Mouse (Mus musculus) hindbrain, embryonic 11.5 days (tissue): ENCODE measurements around the gene Tdrkh. TPM values are rescaled to one million over a fixed set of nuclear protein-coding genes. Genes with fewer than 3 reads are reported as not detected.

ENCODE experiments used
- ATAC-seq: fragments of 200-750 bp; cut with Nextera tagmentation; 2 replicates; pipeline ENCODE4 v1.8.0; 2017; ENCODE audit warnings: mild to moderate bottlenecking, moderate TSS enrichment, moderate library complexity; ENCODE audit not compliant: low FRiP score
- DNase-seq: peaks from one replicate; pipeline ENCODE4 v3.0.0-alpha.2; 2015; ENCODE audit warnings: low spot score
- H3K27ac ChIP-seq: fragments of 300-500 bp; sonication (generic); 2 replicates; pipeline ENCODE4 v1.5.1; 2014; ENCODE audit warnings: mild to moderate bottlenecking, low read depth, low read length
- H3K27me3 ChIP-seq: fragments of 300-500 bp; sonication (generic); 2 replicates; pipeline ENCODE4 v1.6.1; 2014; ENCODE audit warnings: mild to moderate bottlenecking, low read length, moderate library complexity, mixed read lengths; ENCODE audit not compliant: control insufficient read depth, insufficient read depth
- H3K36me3 ChIP-seq: fragments of 300-500 bp; sonication (generic); 2 replicates; pipeline ENCODE4 v1.6.1; 2014; ENCODE audit warnings: mild to moderate bottlenecking, low read length, moderate library complexity, mixed read lengths; ENCODE audit not compliant: control insufficient read depth, insufficient read depth
- H3K4me1 ChIP-seq: fragments of 300-500 bp; sonication (generic); replicated peaks from 2 replicates; pipeline ENCODE4 v1.6.1; 2014; ENCODE audit warnings: low read length, mixed read lengths; ENCODE audit not compliant: control insufficient read depth, insufficient read depth
- H3K4me2 ChIP-seq: fragments of 300-500 bp; sonication (generic); replicated peaks from 2 replicates; pipeline ENCODE4 v1.6.1; 2014; ENCODE audit warnings: mild to moderate bottlenecking, low read depth, low read length
- H3K4me3 ChIP-seq: fragments of 300-500 bp; sonication (generic); 2 replicates; pipeline ENCODE4 v1.5.1; 2014; ENCODE audit warnings: low read depth, low read length
- H3K9ac ChIP-seq: fragments of 300-500 bp; sonication (generic); 2 replicates; pipeline ENCODE4 v1.6.1; 2014; ENCODE audit warnings: low read depth, low read length
- H3K9me3 ChIP-seq: fragments of 300-500 bp; sonication (generic); 2 replicates; pipeline ENCODE4 v1.6.1; 2016; ENCODE audit warnings: low read length; ENCODE audit not compliant: control insufficient read depth
- WGBS: fragments of 180-500 bp; shearing (Covaris S2); extraction: QIAGEN DNeasy Blood & Tissue Kit; methylation state at CpG from one replicate; pipeline ENCODE4 v1.1.7; 2014; 5-methylcytosine and 5-hydroxymethylcytosine counted together
- polyA plus RNA-seq: library from polyadenylated mRNA; unstranded; fragments of >200 nt; fragmentation: Nextera tagmentation; extraction: Ambion mirVana; gene quantifications from 2 replicates; pipeline ENCODE4 v1.2.1, GENCODE M21; 2014

The Tdrkh gene
- polyA plus RNA-seq, 1 experiment from 2014 or later: 58.7 TPM

DNA sequence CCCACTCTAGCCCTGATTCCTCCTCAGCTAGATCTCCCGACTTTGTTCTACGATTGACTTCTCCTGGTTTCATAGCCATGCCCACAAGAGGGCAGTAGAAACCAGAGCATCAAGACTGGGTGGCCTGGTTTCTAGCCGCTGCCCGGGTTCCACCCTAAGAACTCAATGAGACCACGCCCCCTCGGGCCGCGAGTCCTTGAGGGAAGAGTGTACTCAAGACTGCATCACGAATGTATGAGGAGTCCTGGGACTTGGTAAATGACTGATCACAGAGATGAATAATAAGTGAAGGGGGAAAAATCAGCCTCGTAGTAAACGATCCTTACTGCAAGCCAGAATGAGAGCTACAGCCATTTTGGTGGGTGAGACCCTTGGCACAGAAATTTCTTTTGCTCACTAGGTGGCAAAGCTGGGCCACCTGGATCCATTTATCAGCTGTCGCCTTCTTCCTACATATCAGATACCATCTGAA, 43.5 kb downstream of the Tdrkh start:
- WGBS: 2% methylated on average over 12 of the region's 12 CpGs
- Histone ChIP-seq H3K27ac (no peak overlapping the region), H3K9me3 (no peaks in the 10 kb centered on the region; the same call in 1 of the 2 replicates), H3K27me3 (no peaks in the 10 kb centered on the region), H3K4me3 (0 out of 2 replicates have a peak overlapping the region, but pooled peaks have one; percentile 18), H3K9ac (no peak overlapping the region), H3K4me2 (peak overlapping the region; percentile 35), H3K4me1 (no peaks in the 10 kb centered on the region), H3K36me3 (no peaks in the 10 kb centered on the region)
- DNase-seq (peak; percentile 98), ATAC-seq (peak; percentile 87)

DNA sequence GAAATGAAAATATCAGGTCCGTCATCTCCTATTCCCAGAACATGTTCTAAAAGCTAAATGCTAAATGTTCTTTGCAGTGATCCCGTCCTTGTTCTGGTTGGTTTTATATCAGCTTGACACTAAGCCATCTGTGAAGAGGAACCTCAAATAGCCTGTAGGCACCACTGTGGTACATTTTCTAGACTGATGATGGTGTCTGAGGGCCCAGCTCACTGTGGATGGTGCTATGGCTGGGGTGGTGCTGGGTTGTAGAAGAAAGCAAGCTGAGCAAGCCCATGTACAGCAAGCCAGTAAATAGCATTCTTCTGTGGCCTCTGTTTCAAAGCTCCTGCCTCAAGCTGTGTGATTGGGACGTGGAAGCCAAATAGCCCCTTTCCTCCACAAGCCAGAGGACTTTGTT, 44.0 kb downstream of the Tdrkh start:
- H3K4me1 ChIP-seq: no peaks in the 10 kb centered on the region
- H3K27ac ChIP-seq: no peak overlapping the region
- no peak overlapping the region for H3K4me2 ChIP-seq
- H3K9ac ChIP-seq: no peak overlapping the region
- ATAC-seq (no peak), DNase-seq (no peak)
- H3K4me3 ChIP-seq: no peak overlapping the region
- WGBS: 87% methylated on average over 3 of the region's 3 CpGs
- no peaks in the 10 kb centered on the region for H3K36me3 ChIP-seq
- no peaks in the 10 kb centered on the region for H3K27me3 ChIP-seq
- H3K9me3 ChIP-seq: no peaks in the 10 kb centered on the region; the same call in 1 of the 2 replicates

DNA sequence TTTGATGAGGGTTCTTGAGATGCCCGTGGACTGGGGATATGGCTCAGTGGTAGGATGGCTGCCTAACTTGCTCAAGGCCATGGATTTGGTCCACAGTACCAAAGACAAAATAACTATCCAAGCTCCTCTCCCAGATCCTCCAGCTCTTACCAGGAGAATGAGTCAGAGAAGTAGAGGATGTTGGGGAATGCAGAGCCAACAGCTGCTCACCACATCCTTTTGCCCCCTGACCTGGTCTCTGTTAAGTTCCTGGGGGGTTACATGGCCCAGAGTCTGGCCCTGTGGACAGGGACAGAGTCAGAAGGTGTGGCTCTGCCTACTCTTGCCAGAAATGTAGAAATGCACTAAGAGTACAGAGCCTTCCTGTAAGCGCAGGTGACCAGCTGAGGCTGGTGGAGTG, 46.8 kb downstream of the Tdrkh start:
- ATAC-seq (no peak), DNase-seq (no peak)
- Histone ChIP-seq H3K4me2 (no peak overlapping the region), H3K9ac (no peak overlapping the region), H3K36me3 (no peaks in the 10 kb centered on the region), H3K4me1 (peaks cover 3% of the 10 kb centered on the region; the same call in 1 of the 2 replicates), H3K4me3 (no peak overlapping the region), H3K9me3 (no peaks in the 10 kb centered on the region; the same call in 1 of the 2 replicates), H3K27me3 (no peaks in the 10 kb centered on the region), H3K27ac (no peak overlapping the region)
- 96% methylated on average over 2 of the region's 2 CpGs for WGBS

DNA sequence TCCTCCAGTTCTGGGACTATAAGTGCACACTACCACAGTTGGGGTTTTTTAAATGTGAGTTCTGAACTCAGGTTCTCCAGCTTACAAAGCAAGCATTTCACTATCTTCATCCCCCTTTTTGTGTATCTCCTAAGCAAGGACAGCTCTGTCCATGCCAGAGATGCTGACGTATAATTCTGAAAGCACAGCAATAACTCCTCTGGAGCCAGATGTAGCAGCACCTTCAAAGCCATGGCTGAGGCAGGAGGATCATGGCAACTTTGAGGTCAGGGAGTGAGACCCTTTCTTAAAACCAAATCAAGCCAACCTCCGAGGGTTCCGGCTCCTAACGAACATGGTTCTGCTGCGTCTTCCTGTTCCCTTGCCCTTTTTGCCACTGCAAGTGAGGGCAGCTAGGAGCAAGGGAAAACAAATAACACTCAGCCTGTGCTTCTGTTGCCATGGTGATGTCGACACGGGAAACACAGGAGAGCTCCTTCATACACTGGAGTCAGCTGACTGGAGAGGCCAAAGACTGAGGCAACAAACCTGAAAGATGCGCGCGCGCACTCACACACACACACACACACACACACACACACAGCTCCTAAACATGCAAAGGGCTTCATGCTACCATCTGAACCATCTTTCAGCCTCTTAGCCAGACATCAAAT, 51.0 kb downstream of the Tdrkh start:
- Histone ChIP-seq H3K27ac (no peak overlapping the region), H3K9me3 (no peaks in the 10 kb centered on the region), H3K4me3 (no peak overlapping the region), H3K4me2 (no peak overlapping the region), H3K9ac (no peak overlapping the region), H3K36me3 (no peaks in the 10 kb centered on the region), H3K4me1 (peaks cover 3% of the 10 kb centered on the region; the same call in 1 of the 2 replicates), H3K27me3 (no peaks in the 10 kb centered on the region)
- ATAC-seq (peak; percentile 81), DNase-seq (peak; percentile 54)
- WGBS: 48% methylated on average over 11 of the region's 11 CpGs

DNA sequence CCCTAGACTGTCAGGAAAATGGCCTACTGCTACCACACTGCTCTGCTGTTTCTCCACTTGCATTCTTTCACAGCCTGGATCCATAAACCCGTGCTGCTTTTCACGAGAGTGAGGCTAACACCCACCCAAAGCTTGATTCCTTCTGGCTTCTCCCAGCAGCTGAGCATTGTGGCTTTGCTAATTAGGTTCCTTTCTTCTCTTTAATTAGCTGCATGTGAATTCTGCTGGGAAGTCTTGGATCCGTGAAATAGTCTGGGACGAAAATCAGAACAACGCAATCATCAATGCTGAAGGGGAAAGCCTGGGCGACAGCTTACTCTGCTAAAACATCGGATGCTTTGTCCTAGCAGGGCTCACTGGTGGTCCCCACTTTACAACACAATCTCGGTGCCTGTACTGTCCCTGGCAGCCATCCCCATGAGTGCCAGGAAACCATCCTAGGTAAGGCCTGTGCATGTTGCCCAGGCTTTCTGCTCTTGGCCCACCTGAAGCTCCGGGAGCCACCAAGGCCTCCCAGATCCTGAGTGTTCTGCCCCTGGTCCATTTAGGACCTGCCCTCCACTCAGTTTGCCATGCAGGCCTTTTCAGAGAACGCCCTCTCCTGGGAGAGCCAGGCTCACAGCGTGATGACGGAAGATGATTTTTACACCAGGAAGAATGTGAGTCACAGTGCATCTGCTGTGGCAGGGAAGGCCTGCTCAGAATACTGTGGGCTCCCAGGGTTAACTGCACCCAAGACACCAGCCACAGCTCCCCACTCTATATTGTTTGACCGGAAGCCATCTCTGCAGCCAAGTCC, 52.8 kb downstream of the Tdrkh start:
- H3K27me3 ChIP-seq: no peaks in the 10 kb centered on the region
- H3K4me3 ChIP-seq: no peak overlapping the region
- H3K27ac ChIP-seq: 0 out of 2 replicates have a peak overlapping the region, but pooled peaks have one; percentile 17
- H3K4me2 ChIP-seq: no peak overlapping the region
- peaks cover 3% of the 10 kb centered on the region; the same call in 1 of the 2 replicates for H3K4me1 ChIP-seq
- H3K9ac ChIP-seq: no peak overlapping the region
- WGBS: 62% methylated on average over 13 of the region's 13 CpGs
- no peaks in the 10 kb centered on the region for H3K9me3 ChIP-seq
- H3K36me3 ChIP-seq: no peaks in the 10 kb centered on the region
- DNase-seq (no peak), ATAC-seq (no peak)

GRCm38 (mm10) chr3:94468931-94469330, 55.9 kb downstream of the Tdrkh start:
- 45% methylated on average over 3 of the region's 3 CpGs for WGBS
- H3K27me3 ChIP-seq: no peaks in the 10 kb centered on the region
- H3K4me2 ChIP-seq: no peak overlapping the region
- H3K27ac ChIP-seq: no peak overlapping the region
- H3K9ac ChIP-seq: no peak overlapping the region
- ATAC-seq (no peak), DNase-seq (no peak)
- no peaks in the 10 kb centered on the region for H3K36me3 ChIP-seq
- H3K4me1 ChIP-seq: peaks cover 3% of the 10 kb centered on the region; the same call in 1 of the 2 replicates
- no peaks in the 10 kb centered on the region for H3K9me3 ChIP-seq
- no peak overlapping the region for H3K4me3 ChIP-seq

- WGBS: 11% methylated on average over 28 of the region's 28 CpGs
- DNase-seq: peak; percentile 80
- peak overlapping the region; percentile 20; the same call in 1 of the 2 replicates for H3K9ac ChIP-seq
Measured at GRCm38 (mm10) chr3:94472447-94473114, 59.5 kb downstream of the Tdrkh start.

GRCm38 (mm10) chr3:94473115-94473505, 60.0 kb downstream of the Tdrkh start:
- peaks cover 2% of the 10 kb centered on the region; the same call in 1 of the 2 replicates for H3K4me1 ChIP-seq
- ATAC-seq (peak; percentile 1; the same call in 1 of the 2 replicates), DNase-seq (no peak)
- WGBS: 51% methylated on average over 10 of the region's 10 CpGs
- H3K9ac ChIP-seq: peak overlapping the region; percentile 40; the same call in 1 of the 2 replicates
- H3K4me3 ChIP-seq: no peak overlapping the region
- H3K27ac ChIP-seq: 0 out of 2 replicates have a peak overlapping the region, but pooled peaks have one; percentile 36
- H3K27me3 ChIP-seq: no peaks in the 10 kb centered on the region
- no peaks in the 10 kb centered on the region for H3K9me3 ChIP-seq
- no peaks in the 10 kb centered on the region for H3K36me3 ChIP-seq
- H3K4me2 ChIP-seq: peak overlapping the region; percentile 47

More at GRCm38 (mm10) chr3:94472447-94473114, 59.5 kb downstream of the Tdrkh start:
- H3K4me2 ChIP-seq: peak overlapping the region; percentile 47
- H3K4me3 ChIP-seq: peak overlapping the region; percentile 15
- H3K4me1 ChIP-seq: peaks cover 2% of the 10 kb centered on the region; the same call in 1 of the 2 replicates
- ATAC-seq: peak; percentile 74
- H3K27ac ChIP-seq: no peak overlapping the region
- no peaks in the 10 kb centered on the region for H3K27me3 ChIP-seq
- no peaks in the 10 kb centered on the region for H3K36me3 ChIP-seq
- H3K9me3 ChIP-seq: no peaks in the 10 kb centered on the region
